Mouse (Mus musculus) urinary bladder, postnatal 4 days (tissue): Measurements from ENCODE around the gene Atp11c.

ENCODE experiments used
- DNase-seq, 2 experiments: peaks; one replicate each; pipeline ENCODE4 v3.0.0; 2021 to 2022; ENCODE audit warnings: low spot score in 2 of 2

Atp11c gene

DNA sequence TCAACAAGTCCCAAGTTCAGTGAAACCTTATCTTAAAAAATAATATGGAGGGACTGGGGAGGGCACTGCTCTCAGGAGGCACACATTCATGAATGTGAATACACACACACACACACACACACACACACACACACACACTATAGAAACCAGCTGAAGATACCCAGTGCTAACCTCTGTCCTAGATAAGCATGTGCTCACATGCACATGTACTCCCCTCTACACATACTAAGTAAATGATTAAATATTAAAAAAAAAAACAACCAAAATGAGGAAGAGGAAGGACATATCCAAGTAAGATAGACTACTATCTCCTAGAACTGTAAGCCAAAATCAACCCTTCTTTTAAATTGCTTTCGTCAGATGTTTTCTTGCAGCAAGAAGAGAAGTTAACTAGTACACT, 205.6 kb downstream of the Atp11c start:
- no peak for DNase-seq

DNA sequence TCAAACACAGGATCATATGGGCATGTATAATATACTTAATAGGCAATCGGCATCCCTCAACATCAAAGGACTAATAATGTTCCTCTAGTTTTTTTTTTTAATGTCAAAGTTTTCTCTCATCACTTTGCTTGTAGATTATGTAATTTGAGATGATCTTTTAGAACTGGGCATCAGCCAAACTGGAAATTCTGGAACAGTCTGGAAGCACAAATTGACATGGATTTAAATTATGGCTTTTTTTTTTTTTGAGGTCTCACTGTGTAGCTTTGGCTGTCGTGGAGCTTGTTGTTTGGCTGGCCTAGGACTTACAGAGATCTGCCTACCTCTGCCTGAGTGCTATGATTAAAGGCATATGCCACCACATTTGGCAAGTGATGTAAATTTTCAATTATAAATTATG, 210.8 kb downstream of the Atp11c start:
- no peak for DNase-seq

DNA sequence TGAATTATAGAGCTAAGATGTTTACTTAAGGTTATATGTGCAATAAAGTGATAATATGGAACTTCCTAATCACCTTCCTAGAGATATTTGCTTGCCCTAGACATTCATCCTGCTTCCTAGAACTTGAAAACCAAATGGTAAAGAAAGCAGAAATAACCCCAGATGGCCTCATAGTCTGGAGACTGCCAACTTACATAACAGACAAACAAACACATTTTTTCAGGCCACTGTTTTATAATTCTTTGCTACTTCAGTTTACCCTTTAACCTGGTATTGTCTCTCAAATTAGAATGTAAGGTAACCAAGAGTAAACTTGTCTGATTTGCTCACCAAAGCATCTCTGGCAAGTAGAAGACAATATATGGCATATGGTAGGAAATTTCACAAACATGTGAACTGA, 212.1 kb downstream of the Atp11c start:
- no peak for DNase-seq

DNA sequence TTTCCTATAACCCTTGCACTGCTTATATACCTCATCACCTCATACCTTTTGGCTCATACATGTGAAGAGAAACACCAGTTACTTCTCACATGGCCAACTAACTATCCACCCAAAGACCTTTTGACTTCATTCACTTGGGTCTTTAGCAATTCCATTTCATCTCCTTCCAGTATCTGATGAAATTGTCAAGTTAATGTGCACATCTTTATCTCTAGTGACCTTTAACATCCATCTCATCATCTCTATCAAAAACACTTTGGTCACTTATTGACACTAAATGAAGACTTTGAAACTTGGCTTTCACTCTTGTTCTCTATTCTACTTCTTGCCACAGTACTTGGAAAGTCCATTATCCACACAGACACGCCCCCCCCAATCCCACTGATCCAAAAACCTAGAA, 243.8 kb downstream of the Atp11c start:
- DNase-seq: no peak

DNA sequence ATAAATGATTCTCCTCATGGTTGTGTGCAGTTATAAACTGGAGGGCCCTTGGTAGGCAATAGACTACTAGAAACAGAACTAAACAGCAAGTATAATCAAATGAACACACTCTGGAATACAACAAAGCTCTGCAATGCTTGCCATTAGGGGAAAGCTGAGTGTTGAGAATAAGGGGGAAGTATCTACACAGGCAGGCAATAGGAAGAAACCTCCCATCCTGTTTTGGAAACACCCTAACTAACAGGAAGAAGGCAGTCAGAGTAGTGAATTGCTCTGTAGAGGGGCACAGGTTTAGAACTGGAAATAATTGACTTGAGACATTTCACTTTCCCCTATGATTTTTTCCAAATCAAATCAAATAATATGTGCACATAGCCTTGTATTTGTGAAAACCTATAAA, 247.1 kb downstream of the Atp11c start:
- no peak for DNase-seq

DNA sequence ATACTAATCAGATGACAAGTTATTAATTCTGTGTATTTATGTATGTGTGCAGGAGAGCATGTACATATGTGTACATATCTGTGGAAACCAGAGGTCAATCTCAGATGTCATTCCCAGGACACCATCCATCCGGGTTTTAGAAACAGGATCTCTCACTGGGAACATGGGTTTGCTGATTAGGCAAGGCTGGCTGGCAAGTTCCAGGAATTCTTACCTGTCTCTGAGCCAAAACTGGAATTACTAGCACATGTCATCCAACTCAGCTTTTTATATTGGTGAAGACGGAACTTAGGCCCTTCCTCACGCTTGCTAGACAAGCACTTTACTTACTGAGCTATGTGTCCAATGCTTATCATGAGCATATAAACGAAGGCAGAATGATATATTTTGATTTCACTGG, 247.5 kb downstream of the Atp11c start:
- DNase-seq: no peak

DNA sequence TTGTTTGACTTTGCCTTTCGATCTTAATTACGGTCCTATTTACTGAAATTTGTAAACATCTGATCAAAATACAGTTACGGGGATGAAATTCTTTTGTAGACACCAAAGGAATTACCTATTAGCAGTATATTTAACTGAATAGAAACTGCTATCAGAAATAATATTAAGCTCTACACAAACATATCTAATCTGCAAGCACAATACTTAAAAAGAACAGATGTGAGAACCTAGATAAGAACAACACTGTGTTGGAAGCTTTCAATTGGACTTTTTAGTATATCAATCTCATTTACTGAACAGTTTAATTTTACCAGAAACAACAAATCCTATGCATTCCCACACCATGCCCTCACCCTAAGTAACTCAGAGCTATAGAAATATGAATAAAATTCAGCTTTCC, 262.8 kb downstream of the Atp11c start:
- DNase-seq: no peak

DNA sequence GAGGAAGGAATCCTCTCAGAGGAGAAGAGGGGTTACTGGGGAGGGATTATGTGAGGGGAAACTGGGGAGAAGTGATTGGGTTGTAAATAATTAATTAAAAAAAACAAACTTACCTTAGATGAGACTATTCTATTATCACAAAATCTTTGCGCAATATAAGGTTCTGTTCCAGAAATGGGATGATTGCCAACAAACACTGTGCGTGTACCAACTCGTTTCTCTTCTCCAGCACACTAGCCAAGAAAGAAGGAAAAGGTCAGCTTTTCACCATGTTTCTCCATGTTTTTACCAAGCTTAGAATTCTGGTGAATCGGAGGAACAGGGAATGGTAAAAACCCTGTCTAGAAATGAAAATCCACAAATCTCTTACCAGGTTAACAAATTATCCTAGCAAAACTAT, 271.2 kb downstream of the Atp11c start:
- DNase-seq: no peak

DNA sequence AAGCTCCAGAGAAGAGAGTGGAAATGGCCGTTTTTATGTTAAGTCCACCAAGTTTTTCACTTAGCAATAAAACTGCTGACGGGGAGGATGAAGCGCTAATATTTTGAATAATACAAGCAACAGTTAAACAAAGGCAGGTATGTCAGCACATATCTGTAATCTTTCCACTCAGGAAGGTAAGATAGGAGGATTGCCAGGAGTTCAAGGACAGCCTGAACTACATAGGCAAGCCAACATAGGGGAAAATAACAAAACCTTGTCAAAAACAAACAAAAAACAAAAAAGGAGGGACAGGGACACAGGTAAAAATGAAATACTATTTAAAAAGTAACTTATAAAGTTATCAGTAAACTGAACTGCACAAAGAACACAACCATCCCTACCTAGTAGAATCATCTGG, 274.8 kb downstream of the Atp11c start:
- no peak for DNase-seq

DNA sequence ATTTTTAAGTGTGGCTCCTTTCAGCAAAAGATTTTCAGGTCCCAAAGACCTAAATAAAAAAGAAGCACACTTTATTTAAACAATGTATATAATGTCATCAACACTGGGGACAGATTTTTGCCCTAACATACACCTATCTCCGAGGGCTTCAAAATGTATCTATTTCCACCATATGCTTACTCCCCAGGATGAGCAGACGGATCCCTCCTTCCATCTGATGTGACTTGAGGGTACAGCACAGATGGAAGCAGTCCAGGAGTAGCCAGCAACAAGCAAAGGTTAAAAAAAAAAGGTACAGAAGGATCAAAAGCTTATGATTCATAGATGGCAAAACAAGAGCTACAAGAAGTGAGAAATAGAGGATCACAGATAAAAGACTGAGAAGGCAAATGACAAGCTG, 300.2 kb downstream of the Atp11c start:
- no peak for DNase-seq

DNA sequence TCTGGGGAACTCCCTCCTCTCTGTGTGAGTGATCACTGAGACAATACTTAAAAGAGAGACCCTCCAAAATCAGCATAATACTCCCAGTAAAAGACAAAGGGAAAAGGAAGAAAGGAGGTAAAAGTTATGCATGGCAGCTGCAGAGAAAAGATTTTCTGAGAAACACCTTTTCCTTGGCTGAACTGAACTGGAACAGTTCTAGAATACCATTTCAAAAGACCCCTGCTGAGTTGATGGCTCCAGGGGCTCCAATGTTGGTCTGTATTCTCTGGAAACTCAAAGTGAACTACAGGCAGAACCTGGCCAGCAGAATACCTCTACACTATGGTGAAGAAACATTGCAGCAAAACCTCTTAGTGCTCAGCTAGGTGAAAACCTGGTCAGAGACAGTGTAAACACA, 337.2 kb downstream of the Atp11c start:
- DNase-seq: no peak

DNA sequence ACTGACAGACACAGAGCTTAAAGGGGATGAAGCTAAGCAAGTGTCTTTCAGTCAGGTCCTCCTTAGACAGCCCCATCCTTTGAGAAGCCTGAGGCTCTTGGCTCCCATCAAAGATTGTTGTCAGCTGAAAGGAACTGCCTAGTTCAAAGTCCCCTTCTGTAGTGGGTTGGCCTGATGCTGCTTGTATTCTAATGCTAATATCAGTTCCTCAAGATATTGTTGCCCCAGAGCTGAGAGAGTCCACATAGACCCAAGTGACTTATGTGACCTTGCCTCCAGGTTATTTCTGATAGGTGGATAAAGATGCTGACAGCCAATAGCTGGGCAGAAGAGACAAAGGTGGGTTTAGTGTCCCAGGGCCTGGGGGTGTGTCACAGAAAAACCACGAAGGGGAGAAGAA, 404.8 kb downstream of the Atp11c start:
- no peak for DNase-seq

DNA sequence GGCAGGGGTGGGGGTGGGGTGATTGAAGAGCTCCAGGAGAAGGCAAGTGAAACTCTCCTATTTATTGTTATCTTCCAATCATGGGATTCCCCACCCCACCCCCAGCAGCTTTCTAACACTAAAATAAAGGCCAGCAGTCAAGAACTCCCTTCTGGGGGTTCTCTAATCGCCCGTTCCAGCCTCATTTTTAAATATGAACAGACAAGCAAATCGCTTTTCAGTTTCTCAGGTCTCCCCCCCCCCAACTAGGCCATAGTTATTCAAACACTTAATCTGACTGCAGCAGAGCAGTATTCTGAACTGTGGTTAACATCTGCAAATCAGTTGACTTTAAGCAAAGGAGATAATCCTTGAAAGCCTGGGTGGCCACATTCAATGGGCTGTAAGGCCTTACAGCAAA, 409.9 kb downstream of the Atp11c start:
- DNase-seq: no peak

DNA sequence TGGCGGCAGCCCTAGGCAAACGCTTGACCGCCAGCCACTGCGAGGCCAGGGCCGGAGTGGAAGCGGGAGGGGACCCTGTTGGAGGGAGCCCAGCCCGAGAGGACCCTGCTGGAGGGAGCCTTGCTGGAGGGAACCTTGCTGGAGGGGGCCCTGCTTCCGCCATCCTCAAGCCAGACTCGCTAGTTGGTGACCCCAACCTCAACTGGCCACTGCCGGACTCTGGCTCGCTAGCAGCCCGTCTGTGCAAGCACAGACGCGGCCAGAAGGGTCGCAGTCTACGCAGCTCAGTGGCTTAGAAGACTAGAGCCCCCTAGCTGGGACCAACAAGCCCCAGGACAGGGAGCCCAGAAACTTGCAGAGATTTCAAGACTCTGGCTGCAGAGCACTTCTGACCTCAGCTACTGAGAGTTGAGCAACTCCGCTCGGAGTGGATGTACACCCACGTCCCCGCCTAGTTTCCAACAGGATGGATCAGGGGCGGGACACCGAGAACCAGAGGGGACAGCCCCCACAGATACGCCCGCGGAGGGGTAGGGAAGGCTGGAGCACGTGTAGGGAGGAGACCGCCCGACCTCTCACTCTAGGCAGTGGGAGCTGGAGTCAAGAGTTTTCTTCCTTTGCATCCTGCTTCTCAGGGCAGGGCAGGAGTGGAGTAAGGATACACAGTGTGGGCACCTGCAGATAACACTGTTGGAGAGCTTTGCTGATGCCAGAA, 413.6 kb downstream of the Atp11c start, which contains the start of gene Mcf2:
TSS of gene Mcf2 (minus strand) at position 346 of the 715 bp plus-strand sequence.
- peak in 1 of 2 experiments; percentile 59 for DNase-seq

DNA sequence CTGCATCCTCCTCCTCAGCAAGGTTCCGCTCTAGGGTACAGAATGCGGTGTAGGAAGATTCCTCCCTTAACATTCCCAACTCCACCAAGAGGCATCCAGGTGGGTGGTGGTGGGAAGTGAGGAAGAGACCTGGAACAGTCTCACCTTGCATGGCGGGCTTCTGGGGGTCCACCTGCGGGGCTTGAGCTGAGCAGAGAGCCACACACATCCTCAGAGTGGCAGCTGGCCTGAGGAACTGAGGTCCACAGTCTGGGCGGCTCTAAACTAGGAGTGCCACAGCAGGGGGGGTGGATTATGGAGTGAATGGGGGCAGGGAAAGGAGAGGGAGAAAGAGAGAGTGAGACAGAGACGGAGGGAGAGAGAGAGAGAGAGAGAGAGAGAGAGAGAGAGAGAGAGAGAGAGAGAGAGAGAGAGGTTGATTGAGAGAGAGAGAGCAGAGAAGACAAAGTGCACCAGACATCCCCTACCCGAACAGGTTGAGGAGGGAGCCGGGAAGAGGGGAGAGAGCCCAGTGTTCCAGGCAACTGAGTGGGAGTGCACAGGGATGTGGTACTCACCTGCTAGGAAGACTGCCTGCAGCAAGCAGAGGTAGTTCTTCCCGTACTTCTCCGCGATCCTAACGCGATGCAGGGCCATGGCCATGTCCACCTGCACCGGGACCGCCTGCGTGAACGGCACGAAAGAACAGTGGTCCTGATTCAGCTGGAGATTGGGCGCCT, 414.3 kb downstream of the Atp11c start:
- DNase-seq: no peak
